In the genomic region with DNA sequence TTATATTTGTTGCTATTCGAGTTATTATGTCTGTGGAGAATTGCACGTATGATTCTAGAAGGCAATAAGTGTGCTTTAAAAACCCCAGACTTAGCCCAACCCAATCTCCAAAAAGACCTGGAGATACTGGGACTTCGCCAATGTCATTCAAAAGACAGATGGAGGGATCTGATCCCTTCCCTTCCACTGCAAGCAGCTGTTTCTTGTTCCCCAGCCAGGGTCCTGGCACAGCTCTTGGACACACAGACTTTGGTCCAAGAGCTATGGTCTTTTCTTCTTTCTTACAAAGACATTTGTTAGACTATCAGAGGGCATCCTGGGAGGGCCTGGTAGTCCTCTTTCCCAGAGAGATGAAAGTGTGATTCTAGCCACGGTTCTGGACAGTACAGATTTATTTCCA, we compare ENCODE assay signal across 24 mouse cellular contexts. TPM values are rescaled to one million over a fixed set of nuclear protein-coding genes. Genes with fewer than 3 reads are reported as not detected.
DNase-seq lines count a peak whose midpoint lies in the region; ATAC-seq and TF ChIP-seq lines count a peak whose summit lies in the region.
"Had no signal": no experiment of that assay in that cellular context is flagged by ENCODE, and none has a peak within 500 bp of the region (broad histone marks: within the 10 kb centered on the region; RNA-seq: fewer than 3 reads in every experiment).

No protein-coding gene starts in this region.

- WGBS in hindbrain, embryonic 14.5 days: 75% methylated on average over 4 of the region's 4 CpGs
- 81% methylated on average over 4 of the region's 4 CpGs for WGBS in hindbrain, embryonic 13.5 days
- WGBS in liver, postnatal 0 days (ENCODE audit: insufficient replicate concordance): 81% methylated on average over 4 of the region's 4 CpGs
- 65% methylated on average over 4 of the region's 4 CpGs for WGBS in liver, embryonic 12.5 days (ENCODE audit: insufficient replicate concordance)

- H3K9me3 ChIP-seq in hindbrain, embryonic 14.5 days (ENCODE audit: control insufficient read depth, low read length): no peaks in the 10 kb centered on the region
- H3K9me3 ChIP-seq in hindbrain, embryonic 13.5 days: no peaks in the 10 kb centered on the region
- H3K9me3 ChIP-seq in liver, postnatal 0 days (ENCODE audit: low read length): no peaks in the 10 kb centered on the region
- no peaks in the 10 kb centered on the region for H3K9me3 ChIP-seq in liver, embryonic 12.5 days (replicated peaks)
- H3K9me3 ChIP-seq: heart, embryonic 12.5 days; heart, embryonic 15.5 days had no signal

- no peak overlapping the region for H3K4me3 ChIP-seq in hindbrain, embryonic 14.5 days (replicated peaks; ENCODE audit: low read length)
- no peak overlapping the region for H3K4me3 ChIP-seq in hindbrain, embryonic 13.5 days
- no peak overlapping the region for H3K4me3 ChIP-seq in liver, postnatal 0 days (ENCODE audit: low read depth, low read length)
- no peak overlapping the region for H3K4me3 ChIP-seq in liver, embryonic 12.5 days
- H3K4me3 ChIP-seq: heart, embryonic 12.5 days; heart, embryonic 15.5 days had no signal

- no peaks in the 10 kb centered on the region for H3K36me3 ChIP-seq in hindbrain, embryonic 14.5 days (replicated peaks; ENCODE audit: control insufficient read depth, insufficient read depth)
- no peaks in the 10 kb centered on the region for H3K36me3 ChIP-seq in hindbrain, embryonic 13.5 days
- no peaks in the 10 kb centered on the region for H3K36me3 ChIP-seq in liver, postnatal 0 days (replicated peaks; ENCODE audit: insufficient read depth, low read length)
- no peaks in the 10 kb centered on the region for H3K36me3 ChIP-seq in liver, embryonic 12.5 days
- H3K36me3 ChIP-seq: heart, embryonic 12.5 days; heart, embryonic 15.5 days had no signal

- TF ChIP-seq CTCF in liver, postnatal 0 days (IDR thresholded peaks at IDR 0.05; ENCODE audit: low read depth): no peak
- no peak for TF ChIP-seq CTCF in brain, embryonic 14.5 days (IDR thresholded peaks at IDR 0.05; ENCODE audit: borderline replicate concordance, extremely low read depth, insufficient read depth, insufficient read length)

- H3K27me3 ChIP-seq in hindbrain, embryonic 14.5 days (ENCODE audit: control insufficient read depth, insufficient read depth, low read length): no peaks in the 10 kb centered on the region
- peaks cover 17% of the 10 kb centered on the region for H3K27me3 ChIP-seq in hindbrain, embryonic 13.5 days
- peaks cover 9% of the 10 kb centered on the region; the same call in 1 of the 2 replicates for H3K27me3 ChIP-seq in liver, postnatal 0 days (ENCODE audit: insufficient read depth, low read length)
- H3K27me3 ChIP-seq in liver, embryonic 12.5 days (replicated peaks): peaks cover 38% of the 10 kb centered on the region
- H3K27me3 ChIP-seq: heart, embryonic 12.5 days; heart, embryonic 15.5 days had no signal

- peaks cover 11% of the 10 kb centered on the region for H3K4me1 ChIP-seq in hindbrain, embryonic 14.5 days (replicated peaks; ENCODE audit: control insufficient read depth, insufficient read depth, low read length)
- peaks cover 18% of the 10 kb centered on the region for H3K4me1 ChIP-seq in hindbrain, embryonic 13.5 days (replicated peaks)
- peaks cover 10% of the 10 kb centered on the region for H3K4me1 ChIP-seq in liver, postnatal 0 days (ENCODE audit: insufficient read depth)
- peaks cover 24% of the 10 kb centered on the region for H3K4me1 ChIP-seq in liver, embryonic 12.5 days

- H3K27ac ChIP-seq in hindbrain, embryonic 14.5 days: peak overlapping the region; percentile 20; the same call in 1 of the 2 replicates
- no peak overlapping the region for H3K27ac ChIP-seq in hindbrain, embryonic 13.5 days
- no peak overlapping the region for H3K27ac ChIP-seq in liver, postnatal 0 days (ENCODE audit: low read depth)
- no peak overlapping the region for H3K27ac ChIP-seq in liver, embryonic 12.5 days
- H3K27ac ChIP-seq: heart, embryonic 15.5 days had no signal

- TF ChIP-seq POLR2A in brain, embryonic 14.5 days (IDR thresholded peaks at IDR 0.05; ENCODE audit: borderline replicate concordance, extremely low read depth, insufficient read depth, insufficient read length, poor library complexity, severe bottlenecking): no peak

- no peak for ATAC-seq in hindbrain, embryonic 14.5 days (ENCODE audit: low FRiP score)
- no peak for ATAC-seq in hindbrain, embryonic 13.5 days (ENCODE audit: low FRiP score)
- ATAC-seq in liver, postnatal 0 days: no peak
- no peak for ATAC-seq in liver, embryonic 12.5 days
- ATAC-seq: activated CD4-positive, CD25-positive, alpha-beta regulatory T cell, adult 4 months; forebrain, embryonic 14.5 days; hindbrain, embryonic 16.5 days; inflammation-experienced regulatory T-cells, adult 6 months; intestine, embryonic 16.5 days had no signal

- H3K9ac ChIP-seq in hindbrain, embryonic 14.5 days: no peak overlapping the region
- H3K9ac ChIP-seq in hindbrain, embryonic 13.5 days: no peak overlapping the region
- no peak overlapping the region for H3K9ac ChIP-seq in liver, postnatal 0 days (replicated peaks)
- H3K9ac ChIP-seq in liver, embryonic 12.5 days: no peak overlapping the region
- H3K9ac ChIP-seq: heart, embryonic 12.5 days; heart, embryonic 15.5 days had no signal

- peak; percentile 68 to 74 for DNase-seq in cerebellum, postnatal 10 days
- no peak for DNase-seq in cerebellum, adult 11 months
- no peak for DNase-seq in hindbrain, embryonic 14.5 days (ENCODE audit: low spot score)
- DNase-seq in liver, postnatal 0 days: peak; percentile 2
- peak; percentile 55 for DNase-seq in brain, embryonic 14.5 days (ENCODE audit: low read depth)
- no peak for DNase-seq in spleen, postnatal 4 days (ENCODE audit: low spot score in 2 of 2)
- DNase-seq: adrenal gland, adult 8-10 months; adrenal gland, postnatal 36 days; cerebellum, adult 11-12 months; cerebellum, adult 9-10 months; cerebellum, postnatal 36 days; gastrocnemius, postnatal 25 days; heart, adult 18-20 months; heart, postnatal 10 days; heart, postnatal 36 days had no signal

- TF ChIP-seq EP300 in liver, postnatal 0 days (IDR thresholded peaks at IDR 0.05; ENCODE audit: low read depth): no peak

- no peak overlapping the region for H3K4me2 ChIP-seq in hindbrain, embryonic 14.5 days (replicated peaks)
- H3K4me2 ChIP-seq in hindbrain, embryonic 13.5 days: no peak overlapping the region
- no peak overlapping the region for H3K4me2 ChIP-seq in liver, postnatal 0 days (ENCODE audit: low read depth, low read length)
- H3K4me2 ChIP-seq in liver, embryonic 12.5 days: no peak overlapping the region
- H3K4me2 ChIP-seq: heart, embryonic 12.5 days; heart, embryonic 15.5 days had no signal

RNA-seq across cellular contexts. Expression of a gene that starts 3.2 kb away (rescaled TPM):
- polyA plus RNA-seq in hindbrain, embryonic 14.5 days (2014; fragmentation: Nextera tagmentation; extraction: Ambion mirVana): 62.4 and 72.7 TPM in 2 replicates
- polyA plus RNA-seq in hindbrain, embryonic 13.5 days (2015; fragmentation: Nextera tagmentation; extraction: Ambion mirVana): 56.2 and 64.3 TPM in 2 replicates
- polyA plus RNA-seq in liver, postnatal 0 days (2015; fragmentation: Nextera tagmentation; extraction: Ambion mirVana): 1.0 and 1.2 TPM in 2 replicates
- 2.5 and 2.9 TPM in 2 replicates for polyA plus RNA-seq in liver, embryonic 12.5 days (2016; fragmentation: Nextera tagmentation; extraction: Ambion mirVana)
- polyA plus RNA-seq in brain, embryonic 14.5 days (2012; rRNA removed): 55.0 and 65.0 TPM in 2 replicates
- polyA plus RNA-seq: activated CD4-positive, CD25-positive, alpha-beta regulatory T cell, adult 4 months had no signal

RNA-seq across cellular contexts. Expression of a gene that starts 9.7 kb away (rescaled TPM):
- 13.5 and 14.4 TPM in 2 replicates for polyA plus RNA-seq in hindbrain, embryonic 14.5 days (2014; fragmentation: Nextera tagmentation; extraction: Ambion mirVana)
- 9.8 and 10.1 TPM in 2 replicates for polyA plus RNA-seq in hindbrain, embryonic 13.5 days (2015; fragmentation: Nextera tagmentation; extraction: Ambion mirVana)
- polyA plus RNA-seq in liver, postnatal 0 days (2015; fragmentation: Nextera tagmentation; extraction: Ambion mirVana): 2.9 and 3.7 TPM in 2 replicates
- 23.0 and 24.8 TPM in 2 replicates for polyA plus RNA-seq in liver, embryonic 12.5 days (2016; fragmentation: Nextera tagmentation; extraction: Ambion mirVana)
- 12.4 and 15.6 TPM in 2 replicates for polyA plus RNA-seq in brain, embryonic 14.5 days (2012; rRNA removed)

Comparison
In these comparisons a context has a peak if more than half of its experiments do, and no peak if none do; other contexts are left out.
1. DNase-seq: peak in cerebellum, postnatal 10 days (2 of 2), liver, postnatal 0 days (single experiment) and brain, embryonic 14.5 days (single experiment); none in cerebellum, adult 11 months (single experiment), hindbrain, embryonic 14.5 days (single experiment) and spleen, postnatal 4 days (0 of 2).
2. RNA of a gene that starts 3.2 kb away (polyA plus RNA-seq): 62.4 to 72.7 TPM in hindbrain, embryonic 14.5 days, 55.0 to 65.0 TPM in brain, embryonic 14.5 days and 56.2 to 64.3 TPM in hindbrain, embryonic 13.5 days; 2.5 to 2.9 TPM in liver, embryonic 12.5 days and 1.0 to 1.2 TPM in liver, postnatal 0 days; every median in the first group is over 10 times any median in the second.